8 mouse cellular contexts compared by ENCODE assay signal in genomic region chr13:113865806-113866205, GRCm38 (mm10).
DNase-seq lines count a peak whose midpoint lies in the region; ATAC-seq and TF ChIP-seq lines count a peak whose summit lies in the region.

No protein-coding gene starts in this region.

- no peak overlapping the region for H3K9ac ChIP-seq in kidney, embryonic 15.5 days
- H3K9ac ChIP-seq in heart, postnatal 0 days (replicated peaks; ENCODE audit: low read depth, low read length), result no peak overlapping the region

- no peaks in the 10 kb centered on the region for H3K27me3 ChIP-seq in kidney, embryonic 15.5 days
- H3K27me3 ChIP-seq in heart, postnatal 0 days (ENCODE audit: control insufficient read depth, insufficient read depth, low read length), result no peaks in the 10 kb centered on the region

- 34% methylated on average over 7 of the region's 7 CpGs for WGBS in kidney, embryonic 15.5 days
- WGBS in heart, postnatal 0 days, result 31% methylated on average over 7 of the region's 7 CpGs

- TF ChIP-seq CTCF in heart, postnatal 0 days (IDR thresholded peaks at IDR 0.05; ENCODE audit: low read depth), result peak; percentile 84

- DNase-seq in kidney, adult 8-10 months, result peak; percentile 49 to 66
- peak; percentile 55 for DNase-seq in MN1 (ENCODE audit: low spot score)
- peak; percentile 50 to 70 for DNase-seq in cerebellum, postnatal 25 days
- peak; percentile 42 for DNase-seq in heart, postnatal 0 days (ENCODE audit: low spot score)
- peak; percentile 74 to 75 for DNase-seq in left cerebral cortex, postnatal 14 days (ENCODE audit: low spot score in 2 of 2)
- DNase-seq in thymus, postnatal 14 days, result peak; percentile 66

- no peaks in the 10 kb centered on the region for H3K36me3 ChIP-seq in kidney, embryonic 15.5 days
- no peaks in the 10 kb centered on the region for H3K36me3 ChIP-seq in heart, postnatal 0 days (replicated peaks; ENCODE audit: control insufficient read depth, insufficient read depth, low read length)

- no peaks in the 10 kb centered on the region for H3K9me3 ChIP-seq in kidney, embryonic 15.5 days (replicated peaks)
- H3K9me3 ChIP-seq in heart, postnatal 0 days (replicated peaks; ENCODE audit: control insufficient read depth, low read length), result no peaks in the 10 kb centered on the region

- no peak overlapping the region for H3K4me2 ChIP-seq in kidney, embryonic 15.5 days
- H3K4me2 ChIP-seq in heart, postnatal 0 days (ENCODE audit: low read depth, low read length), result no peak overlapping the region

- no peak for TF ChIP-seq EP300 in heart, postnatal 0 days (IDR thresholded peaks at IDR 0.05; ENCODE audit: low read depth)

- no peak overlapping the region for H3K27ac ChIP-seq in kidney, embryonic 15.5 days
- no peak overlapping the region for H3K27ac ChIP-seq in heart, postnatal 0 days (ENCODE audit: low read depth)

- no peak for ATAC-seq in kidney, embryonic 15.5 days (replicated peaks; ENCODE audit: low FRiP score)
- ATAC-seq in heart, postnatal 0 days (ENCODE audit: insufficient read depth, low read depth), result no peak
- ATAC-seq in monocyte, adult 5-6 weeks (replicated peaks; ENCODE audit: insufficient number of reproducible peaks, low FRiP score, low TSS enrichment, poor library complexity, severe bottlenecking), result peak; percentile 32; the same call in 1 of the 2 replicates

- H3K4me3 ChIP-seq in kidney, embryonic 15.5 days (replicated peaks), result no peak overlapping the region
- no peak overlapping the region for H3K4me3 ChIP-seq in heart, postnatal 0 days (ENCODE audit: low read depth, low read length)

- intact Hi-C loops in left cerebral cortex, postnatal 14 days (cut with DNase I), result loop anchor here (1.0 to 10.0 kb wide), 5 partner anchors 72 to 599 kb away; partner anchors contain the start of gene Arl15

- H3K4me1 ChIP-seq in kidney, embryonic 15.5 days, result peaks cover 18% of the 10 kb centered on the region; the same call in 1 of the 2 replicates
- no peaks in the 10 kb centered on the region for H3K4me1 ChIP-seq in heart, postnatal 0 days (ENCODE audit: control insufficient read depth, insufficient read depth)
